Mouse (Mus musculus) erythroblast, embryonic 14.5 days (primary cell): Measurements from ENCODE around the gene Imp3.

ENCODE experiments used
- GATA1 ChIP-seq: IDR thresholded peaks from 2 replicates; pipeline ENCODE4 v1.6.1; 2012; ENCODE audit warnings: low read length, inconsistent platforms, mixed read lengths
- TAL1 ChIP-seq: IDR thresholded peaks from 3 replicates; pipeline ENCODE4 v1.6.1; 2012; ENCODE audit warnings: low read length, inconsistent platforms, mixed read lengths

- TF ChIP-seq GATA1 (no peak), TAL1 (no peak)
Observed at GRCm38 (mm10) chr9:56936861-56937222, 433 bp upstream of the Imp3 start.
